Mouse (Mus musculus) neural tube, embryonic 11.5 days (tissue): Measurements from ENCODE around the gene Wnt5a. TPM values are rescaled to one million over a fixed set of nuclear protein-coding genes. Genes with fewer than 3 reads are reported as not detected.

Source experiments
- ATAC-seq: fragments of 200-750 bp; cut with Nextera tagmentation; 2 replicates; pipeline ENCODE4 v1.8.0; 2017; ENCODE audit warnings: moderate number of reproducible peaks, mild to moderate bottlenecking, moderate TSS enrichment, moderate library complexity; ENCODE audit not compliant: insufficient read depth, low FRiP score, low TSS enrichment
- DNase-seq: peaks from one replicate; pipeline ENCODE4 v3.0.0-alpha.2; 2015; ENCODE audit warnings: low spot score
- H3K27ac ChIP-seq: fragments of 300-500 bp; sonication (generic); 2 replicates; pipeline ENCODE4 v1.5.1; 2014; ENCODE audit warnings: low read depth, mild to moderate bottlenecking, low read length
- H3K27me3 ChIP-seq: fragments of 300-500 bp; sonication (generic); 2 replicates; pipeline ENCODE4 v1.6.1; 2014; ENCODE audit warnings: mild to moderate bottlenecking, low read length, mixed read lengths; ENCODE audit not compliant: control insufficient read depth, insufficient read depth
- H3K36me3 ChIP-seq: fragments of 300-500 bp; sonication (generic); 2 replicates; pipeline ENCODE4 v1.6.1; 2014; ENCODE audit warnings: mild to moderate bottlenecking, low read length, moderate library complexity, mixed read lengths; ENCODE audit not compliant: control insufficient read depth, insufficient read depth
- H3K4me1 ChIP-seq: fragments of 300-500 bp; sonication (generic); 2 replicates; pipeline ENCODE4 v1.6.1; 2014; ENCODE audit warnings: low read length, mixed read lengths; ENCODE audit not compliant: control insufficient read depth, insufficient read depth
- H3K4me2 ChIP-seq: fragments of 300-500 bp; sonication (generic); 2 replicates; pipeline ENCODE4 v1.6.1; 2014; ENCODE audit warnings: low read depth, mild to moderate bottlenecking, moderate library complexity
- H3K4me3 ChIP-seq: fragments of 300-500 bp; sonication (generic); 2 replicates; pipeline ENCODE4 v1.5.1; 2014; ENCODE audit warnings: low read depth, low read length
- H3K9ac ChIP-seq: fragments of 300-500 bp; sonication (generic); 2 replicates; pipeline ENCODE4 v1.6.1; 2014; ENCODE audit warnings: mild to moderate bottlenecking, low read length
- H3K9me3 ChIP-seq: fragments of 300-500 bp; sonication (generic); 2 replicates; pipeline ENCODE4 v1.6.1; 2016; ENCODE audit warnings: low read length; ENCODE audit not compliant: control insufficient read depth
- WGBS: fragments of 180-500 bp; shearing (Covaris S2); extraction: QIAGEN DNeasy Blood & Tissue Kit; methylation state at CpG from one replicate; pipeline ENCODE4 v1.1.7; 2014; 5-methylcytosine and 5-hydroxymethylcytosine counted together
- polyA plus RNA-seq: library from polyadenylated mRNA; unstranded; fragments of >200 nt; fragmentation: Nextera tagmentation; extraction: Ambion mirVana; gene quantifications from 2 replicates; pipeline ENCODE4 v1.2.1, GENCODE M21; 2014

Gene Wnt5a
- polyA plus RNA-seq, 1 experiment from 2014 or later, result 12.6 TPM

DNA sequence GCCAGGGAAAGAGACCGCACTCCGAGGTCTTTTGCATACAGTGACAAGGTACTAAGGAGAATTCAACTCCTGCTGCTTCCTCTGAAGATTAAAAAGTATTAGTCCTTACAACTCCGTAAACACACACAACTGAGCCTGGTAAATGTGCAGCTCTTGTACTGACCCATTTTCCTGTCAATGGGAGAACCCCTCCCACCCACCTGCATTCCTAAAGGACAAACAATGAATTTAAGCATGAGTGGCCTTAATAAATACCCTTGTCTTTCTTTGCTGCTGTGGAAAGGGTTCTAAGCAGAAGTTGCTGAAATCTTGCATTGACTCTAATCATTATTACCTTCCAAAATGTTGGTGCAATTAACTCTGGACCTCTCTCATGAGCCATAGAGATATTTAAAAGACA, 27.8 kb upstream of the Wnt5a start:
- no peak overlapping the region for H3K4me2 ChIP-seq
- H3K4me3 ChIP-seq, result no peak overlapping the region
- H3K9me3 ChIP-seq, result no peaks in the 10 kb centered on the region
- no peaks in the 10 kb centered on the region for H3K36me3 ChIP-seq
- H3K9ac ChIP-seq, result no peak overlapping the region
- ATAC-seq (no peak), DNase-seq (no peak)
- no peak overlapping the region for H3K27ac ChIP-seq
- WGBS, result 66% methylated on average over 3 of the region's 3 CpGs
- no peaks in the 10 kb centered on the region for H3K27me3 ChIP-seq
- no peaks in the 10 kb centered on the region for H3K4me1 ChIP-seq

DNA sequence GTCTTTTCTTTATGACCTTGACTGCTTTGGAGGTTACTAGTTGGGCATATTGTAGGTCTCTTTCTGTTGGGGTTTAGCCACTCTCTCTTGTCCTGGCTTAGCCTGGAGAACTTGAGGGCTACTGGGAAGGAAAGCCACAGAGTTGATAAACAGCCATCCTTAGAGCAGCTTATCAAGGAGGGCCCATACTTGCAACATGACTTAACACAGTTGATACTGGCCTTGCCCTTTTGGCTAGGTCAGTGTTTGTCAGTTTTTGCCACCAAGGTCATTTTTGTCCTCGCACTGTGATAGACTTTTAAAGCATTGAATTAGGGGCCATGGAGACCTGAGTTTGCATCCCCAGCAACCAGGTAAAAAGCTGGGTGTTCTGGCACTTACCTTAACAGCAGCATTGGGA, 23.7 kb upstream of the Wnt5a start:
- Histone ChIP-seq H3K27ac (no peak overlapping the region), H3K4me2 (no peak overlapping the region), H3K4me1 (no peaks in the 10 kb centered on the region), H3K36me3 (no peaks in the 10 kb centered on the region), H3K27me3 (no peaks in the 10 kb centered on the region), H3K9ac (no peak overlapping the region), H3K9me3 (no peaks in the 10 kb centered on the region), H3K4me3 (no peak overlapping the region)
- WGBS, result 100% methylated on average over 1 of the region's 1 CpGs
- DNase-seq (no peak), ATAC-seq (no peak)

DNA sequence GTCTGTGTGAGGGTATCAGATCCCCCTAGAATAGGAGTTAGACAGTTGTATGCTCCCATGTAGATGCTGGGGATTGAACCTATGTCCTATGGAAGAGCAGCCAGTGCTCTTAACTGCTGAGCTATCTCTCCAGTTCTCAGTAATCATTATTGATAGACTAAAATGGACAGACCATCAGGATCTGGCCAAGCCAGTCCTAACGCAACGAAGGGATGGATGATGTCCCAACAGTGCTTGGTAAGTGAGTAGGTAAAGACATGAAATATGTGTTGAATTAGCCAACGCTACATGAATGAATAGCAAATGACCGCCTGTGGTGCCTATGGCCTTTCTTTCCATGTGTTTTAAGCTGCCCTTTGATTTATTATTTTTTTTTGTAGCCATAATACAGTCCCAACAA, 10.7 kb upstream of the Wnt5a start:
- no peak overlapping the region for H3K4me2 ChIP-seq
- no peak overlapping the region for H3K4me3 ChIP-seq
- no peak for ATAC-seq
- no peaks in the 10 kb centered on the region for H3K36me3 ChIP-seq
- H3K9ac ChIP-seq, result no peak overlapping the region
- H3K4me1 ChIP-seq, result no peaks in the 10 kb centered on the region
- no peak for DNase-seq
- no peak overlapping the region for H3K27ac ChIP-seq
- WGBS, result 82% methylated on average over 4 of the region's 4 CpGs
- H3K27me3 ChIP-seq, result no peaks in the 10 kb centered on the region
- no peaks in the 10 kb centered on the region for H3K9me3 ChIP-seq

DNA sequence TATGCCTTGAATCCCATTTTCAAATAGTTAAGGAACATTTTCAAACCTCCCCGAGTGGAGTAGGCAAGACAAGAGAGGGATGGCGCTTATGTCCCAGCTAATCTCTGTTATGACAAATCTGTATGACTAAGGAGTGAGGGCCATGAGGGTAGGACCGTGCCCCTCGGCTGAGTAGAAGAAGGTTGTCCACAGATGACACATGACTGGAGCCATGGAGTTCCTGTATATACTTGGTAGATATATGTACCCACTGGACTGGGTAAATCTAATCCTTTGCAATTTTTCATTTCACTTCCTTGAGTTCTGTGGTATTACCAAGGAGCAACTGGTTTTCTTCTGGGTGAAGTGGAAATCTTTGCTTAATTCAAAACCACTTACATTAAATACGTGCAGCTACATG, 10.3 kb upstream of the Wnt5a start:
- no peak for DNase-seq
- no peaks in the 10 kb centered on the region for H3K4me1 ChIP-seq
- H3K36me3 ChIP-seq, result no peaks in the 10 kb centered on the region
- no peak overlapping the region for H3K27ac ChIP-seq
- no peak overlapping the region for H3K4me3 ChIP-seq
- ATAC-seq, result no peak
- H3K9ac ChIP-seq, result no peak overlapping the region
- H3K9me3 ChIP-seq, result no peaks in the 10 kb centered on the region
- WGBS, result 90% methylated on average over 5 of the region's 5 CpGs
- H3K4me2 ChIP-seq, result no peak overlapping the region
- no peaks in the 10 kb centered on the region for H3K27me3 ChIP-seq

DNA sequence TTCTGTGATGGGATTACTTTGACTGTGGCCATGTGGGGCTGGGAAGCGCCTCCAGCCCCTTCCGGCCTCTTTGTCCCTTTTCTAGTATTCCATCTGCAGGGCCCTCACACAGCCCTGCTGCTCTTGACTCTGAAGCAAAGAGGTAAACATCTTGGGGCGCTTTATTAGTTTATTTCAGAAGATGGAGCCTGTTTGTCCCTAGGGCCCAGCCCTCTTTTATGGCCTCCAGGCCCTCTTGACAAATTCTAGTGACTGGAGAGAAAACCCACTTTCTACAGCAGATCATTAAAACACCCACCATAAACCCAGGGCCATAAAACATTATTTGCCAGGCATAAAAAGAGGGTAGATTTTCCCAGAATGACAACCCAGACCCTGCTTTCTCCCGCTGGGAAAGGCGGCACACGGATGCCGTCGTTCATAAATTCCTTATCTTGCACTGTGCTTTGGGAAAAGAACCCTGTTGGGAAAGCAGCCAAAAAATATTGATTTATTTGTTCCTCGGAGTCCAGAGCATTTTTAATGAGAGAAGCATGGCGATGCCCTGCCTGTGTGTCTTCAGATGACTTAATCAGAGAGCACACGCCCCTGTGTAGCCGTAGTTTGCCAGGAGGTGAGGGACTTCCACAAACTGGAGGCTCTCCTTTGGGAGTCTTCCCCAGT, 3.2 kb upstream of the Wnt5a start:
- WGBS, result 25% methylated on average over 12 of the region's 12 CpGs
- no peak for DNase-seq

DNA sequence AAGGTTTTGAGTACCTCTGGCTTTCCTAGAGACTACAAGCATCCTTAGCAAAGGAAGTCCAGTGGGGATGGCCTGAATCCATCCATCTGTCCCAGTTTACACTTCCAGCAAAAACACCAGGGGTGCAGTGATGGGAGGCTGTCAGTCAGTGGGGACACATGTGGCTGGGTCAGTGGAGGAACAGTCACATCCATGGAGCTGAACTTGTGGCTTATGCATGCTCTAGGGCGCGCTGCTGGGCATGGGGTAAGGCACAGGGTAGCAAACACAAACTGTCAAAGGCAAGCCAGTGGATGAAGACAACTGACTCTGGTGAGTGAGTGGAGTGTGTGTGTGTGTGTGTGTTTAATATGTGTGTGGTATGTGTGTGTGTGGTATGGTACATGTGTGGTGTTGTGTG, 1.3 kb upstream of the Wnt5a start:
- ATAC-seq, result no peak
- Histone ChIP-seq H3K9me3 (no peaks in the 10 kb centered on the region), H3K27ac (no peak overlapping the region), H3K27me3 (peaks cover 27% of the 10 kb centered on the region), H3K36me3 (no peaks in the 10 kb centered on the region), H3K4me3 (no peak overlapping the region), H3K9ac (no peak overlapping the region), H3K4me1 (peaks cover 6% of the 10 kb centered on the region; the same call in 1 of the 2 replicates), H3K4me2 (no peak overlapping the region)
- no peak for DNase-seq
- WGBS, result 91% methylated on average over 2 of the region's 2 CpGs

More for the DNA sequence above, 3.2 kb upstream of the Wnt5a start:
- Histone ChIP-seq H3K9ac (no peak overlapping the region), H3K4me2 (no peak overlapping the region), H3K27ac (no peak overlapping the region), H3K9me3 (no peaks in the 10 kb centered on the region), H3K4me3 (no peak overlapping the region), H3K4me1 (peaks cover 3% of the 10 kb centered on the region; the same call in 1 of the 2 replicates), H3K36me3 (no peaks in the 10 kb centered on the region), H3K27me3 (peaks cover 17% of the 10 kb centered on the region)
- no peak for ATAC-seq

DNA sequence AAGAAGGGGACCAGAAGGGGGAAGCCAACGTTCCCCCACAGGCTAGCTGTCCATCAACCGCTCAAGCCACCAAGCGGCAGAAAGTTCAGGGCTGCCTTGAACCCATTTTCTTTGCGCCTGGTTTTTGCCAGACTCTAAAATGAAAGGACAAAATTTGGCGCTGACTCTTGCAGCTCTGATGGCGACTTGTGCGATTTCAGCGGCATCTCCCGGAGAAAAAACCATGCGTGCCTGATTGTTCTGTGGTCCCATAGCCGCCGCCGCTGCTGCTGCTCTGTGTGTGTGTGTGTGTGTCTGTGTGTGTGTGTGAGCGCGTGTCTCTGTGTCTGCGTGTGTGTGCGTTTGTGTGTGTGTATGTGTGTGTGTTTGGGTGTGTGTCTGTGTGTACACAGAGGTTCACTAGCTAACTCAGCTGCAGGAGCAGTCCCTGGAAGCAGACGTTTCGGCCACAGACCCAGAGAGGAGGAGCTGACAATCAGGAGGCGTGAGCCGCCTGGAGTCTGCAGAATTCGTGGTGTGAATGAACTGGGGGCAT, 568 bp downstream of the Wnt5a start:
- H3K27me3 ChIP-seq, result peaks cover 34% of the 10 kb centered on the region

DNA sequence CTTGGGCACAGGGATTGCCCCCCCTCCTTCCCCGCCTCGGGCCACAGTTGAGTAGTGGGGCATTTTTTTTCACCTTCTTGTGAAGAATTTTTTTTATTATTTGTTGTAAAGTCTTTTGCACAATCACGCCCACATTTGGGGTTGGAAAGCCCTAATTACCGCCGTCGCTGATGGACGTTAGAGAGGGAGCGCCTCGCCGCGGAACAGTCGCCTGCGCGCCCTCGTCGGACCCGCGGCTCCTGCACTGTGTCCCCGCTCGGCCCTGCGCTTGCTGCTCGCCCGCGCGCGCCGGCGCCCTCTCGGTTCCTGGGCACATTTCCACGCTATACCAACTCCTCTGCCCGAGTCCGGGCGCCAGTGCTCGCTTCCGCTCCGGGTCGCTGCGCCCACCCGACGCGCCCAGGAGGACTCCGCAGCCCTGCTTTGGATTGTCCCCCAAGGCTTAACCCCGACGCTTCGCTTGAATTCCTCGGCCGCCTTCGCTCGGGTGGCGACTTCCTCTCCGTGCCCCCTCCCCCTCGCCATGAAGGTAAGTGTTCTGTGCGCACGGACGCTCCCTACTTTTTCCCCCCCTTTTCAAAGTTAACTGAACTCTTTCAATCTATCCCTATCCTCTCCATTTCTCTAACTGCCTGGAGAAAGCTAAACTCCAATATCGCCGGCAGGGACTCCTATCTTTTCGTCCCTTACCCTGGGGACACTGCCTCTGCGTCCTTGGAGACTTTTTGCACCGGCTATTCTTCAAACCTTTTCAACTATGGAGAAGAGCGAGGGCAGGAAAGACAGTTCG, 1.2 kb downstream of the Wnt5a start:
- peaks cover 15% of the 10 kb centered on the region; the same call in 1 of the 2 replicates for H3K4me1 ChIP-seq
- H3K27me3 ChIP-seq, result peaks cover 30% of the 10 kb centered on the region
- peak overlapping the region; percentile 44; the same call in 1 of the 2 replicates for H3K27ac ChIP-seq
- H3K36me3 ChIP-seq, result no peaks in the 10 kb centered on the region
- DNase-seq, result peak; percentile 65
- peak overlapping the region; percentile 75 for H3K9ac ChIP-seq
- peak overlapping the region; percentile 87 for H3K4me2 ChIP-seq
- WGBS, result under 1% methylated on average over 60 of the region's 62 CpGs
- ATAC-seq, result 0 out of 2 replicates have a peak, but pooled peaks have one; percentile 13
- no peaks in the 10 kb centered on the region for H3K9me3 ChIP-seq
- peak overlapping the region; percentile 61 for H3K4me3 ChIP-seq

More for the DNA sequence above, 568 bp downstream of the Wnt5a start:
- H3K9me3 ChIP-seq, result no peaks in the 10 kb centered on the region
- peak overlapping the region; percentile 49; the same call in 1 of the 2 replicates for H3K27ac ChIP-seq
- peaks cover 8% of the 10 kb centered on the region; the same call in 1 of the 2 replicates for H3K4me1 ChIP-seq
- under 1% methylated on average over 22 of the region's 22 CpGs for WGBS
- peak overlapping the region; percentile 61 for H3K4me3 ChIP-seq
- no peaks in the 10 kb centered on the region for H3K36me3 ChIP-seq
- peak overlapping the region; percentile 87 for H3K4me2 ChIP-seq
- ATAC-seq (0 out of 2 replicates have a peak, but pooled peaks have one; percentile 4), DNase-seq (peak; percentile 73)
- H3K9ac ChIP-seq, result peak overlapping the region; percentile 75
